Mouse (Mus musculus) embryonic stem cell, embryonic (primary cell): ENCODE measurements around the gene F11r.

ENCODE experiments used
- CTCF ChIA-PET, 4 experiments: fragments of 300-600 bp in 2 of 4; fragments of 350-600 bp in 2 of 4; sonication (Branson Sonifier 250); formaldehyde crosslinking; loops; one replicate each; lab custom pipeline; 2022; ENCODE audit warnings: inconsistent platforms in 2 of 4; lab: Charles Lee
- POLR2A ChIA-PET, 4 experiments: fragments of 300-600 bp in 2 of 4; fragments of 350-600 bp in 2 of 4; sonication (Branson Sonifier 250); formaldehyde crosslinking; loops; one replicate each; lab custom pipeline; 2022; ENCODE audit warnings: antibody characterized with exemption in 4 of 4, inconsistent platforms in 1 of 4; lab: Charles Lee

F11r gene

DNA sequence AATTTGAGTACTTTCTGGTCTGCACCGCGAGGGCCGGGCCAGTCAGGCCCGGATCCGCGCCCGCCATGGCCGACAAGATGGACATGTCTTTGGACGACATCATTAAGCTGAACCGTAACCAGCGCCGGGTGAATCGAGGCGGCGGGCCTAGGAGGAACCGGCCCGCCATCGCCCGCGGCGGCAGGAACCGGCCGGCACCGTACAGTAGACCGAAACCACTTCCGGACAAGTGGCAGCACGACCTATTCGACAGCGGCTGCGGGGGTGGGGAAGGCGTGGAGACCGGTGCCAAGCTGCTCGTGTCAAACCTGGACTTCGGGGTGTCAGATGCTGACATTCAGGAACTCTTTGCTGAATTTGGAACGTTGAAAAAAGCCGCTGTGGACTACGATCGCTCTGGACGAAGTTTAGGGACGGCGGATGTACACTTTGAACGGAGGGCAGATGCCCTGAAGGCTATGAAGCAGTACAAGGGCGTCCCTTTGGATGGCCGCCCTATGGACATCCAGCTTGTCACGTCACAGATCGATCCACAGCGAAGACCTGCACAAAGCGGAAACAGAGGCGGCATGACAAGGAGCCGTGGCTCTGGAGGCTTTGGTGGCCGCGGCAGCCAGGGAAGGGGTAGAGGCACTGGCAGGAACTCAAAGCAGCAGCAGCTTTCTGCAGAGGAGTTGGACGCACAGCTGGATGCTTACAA lies 66.4 kb downstream of the F11r start:
- CTCF ChIA-PET, result interaction anchor here in 3 of 4 experiments (0.7 to 4.2 kb wide), 14 partner anchors 25 to 853 kb away, joined by 3 to 45 read pairs (median 4); no protein-coding TSS in a partner anchor
- POLR2A ChIA-PET, result interaction anchor here (0.6 to 4.6 kb wide), 73 partner anchors 9 to 644 kb away, joined by 3 to 86 read pairs (median 5); partner anchors contain the start of genes F11r (in 3 of the 4), Itln1 (in 3 of the 4), Klhdc9 (in 3 of the 4) and B4galt3 (in 2 of the 4)

DNA sequence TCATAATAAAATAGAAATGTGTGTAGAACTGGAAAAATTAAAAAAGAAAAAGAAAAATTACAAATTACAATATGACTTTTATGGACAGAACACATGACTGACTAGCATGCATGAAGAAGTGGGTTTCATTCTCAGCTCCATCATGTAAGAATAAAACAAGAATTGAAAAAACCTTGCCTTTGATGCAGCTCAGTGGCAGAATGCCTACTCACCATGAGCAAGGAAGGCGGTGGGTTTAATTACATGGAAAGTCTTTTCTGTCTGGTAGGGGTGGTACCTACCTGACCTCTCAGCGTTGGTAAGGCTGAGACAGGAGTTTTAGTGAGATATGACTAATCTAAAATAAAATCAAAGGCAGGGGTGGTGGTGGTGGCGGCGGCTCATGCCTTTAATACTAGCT lies 67.3 kb downstream of the F11r start:
- ChIA-PET CTCF (interaction anchor here in 2 of 4 experiments (0.8 to 4.2 kb wide), 8 partner anchors 26 to 222 kb away, joined by 3 to 45 read pairs (median 5); no protein-coding TSS in a partner anchor), POLR2A (interaction anchor here (0.6 to 4.6 kb wide), 33 partner anchors 8 to 235 kb away, joined by 3 to 86 read pairs (median 5); partner anchors contain the start of genes Klhdc9 (in 3 of the 4), B4galt3 (in 2 of the 4), F11r (in 2 of the 4) and Itln1 (in 2 of the 4))

DNA sequence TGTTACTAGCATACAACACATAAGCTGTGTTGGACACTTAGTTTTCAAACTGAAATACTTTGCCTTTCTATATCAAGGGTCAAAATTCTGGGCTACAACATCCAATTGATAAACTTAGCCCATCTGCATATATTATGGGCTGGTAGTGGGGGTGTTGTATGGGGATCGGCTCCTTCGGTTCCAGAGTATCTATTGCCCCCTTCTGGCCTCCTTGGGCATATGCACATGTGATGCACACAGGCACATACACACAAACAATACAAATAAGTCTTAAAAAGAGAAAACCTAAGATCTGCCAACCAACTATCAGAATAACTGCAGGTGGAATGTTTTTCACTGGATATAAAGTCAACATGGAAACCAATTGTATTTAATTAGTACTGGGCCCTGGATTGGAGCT lies 75.9 kb downstream of the F11r start:
- POLR2A ChIA-PET, result interaction anchor here in 2 of 4 experiments (1.7 to 2.5 kb wide), 2 partner anchors 9 to 10 kb away, joined by 5 to 13 read pairs; partner anchors contain the start of gene Alyref2 (in 2 of the 2)
- CTCF ChIA-PET, result interaction anchor here in 2 of 4 experiments (0.8 to 1.8 kb wide), 5 partner anchors 11 to 52 kb away, joined by 3 to 4 read pairs (median 3); no protein-coding TSS in a partner anchor

DNA sequence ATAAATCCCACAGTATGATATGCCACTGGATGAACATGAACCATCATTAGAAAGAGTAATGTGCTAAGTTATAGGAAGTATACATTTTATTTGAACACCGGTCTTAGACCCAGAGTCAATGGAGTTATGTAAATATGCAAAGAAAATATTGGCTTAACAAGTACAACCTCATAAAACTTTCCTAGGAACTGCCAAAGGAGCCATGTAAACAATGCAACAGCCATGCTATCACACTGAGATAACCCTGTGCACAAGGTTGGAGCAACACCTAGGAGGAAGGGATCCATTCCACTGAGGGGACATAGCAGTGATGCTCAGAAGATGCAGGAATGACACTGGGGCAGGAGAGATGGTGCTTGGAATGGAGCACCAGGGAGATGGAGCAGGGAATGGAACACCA lies 76.4 kb downstream of the F11r start:
- CTCF ChIA-PET, result interaction anchor here in 2 of 4 experiments (1.0 to 1.8 kb wide), 3 partner anchors 12 to 52 kb away, joined by 3 to 4 read pairs (median 3); no protein-coding TSS in a partner anchor
- POLR2A ChIA-PET, result interaction anchor here in 1 of 4 experiments (0.6 to 2.5 kb wide), 2 partner anchors 11 to 48 kb away, joined by 3 to 13 read pairs; partner anchors contain the start of gene Alyref2
